Mouse (Mus musculus) cerebellum, postnatal 10 days (tissue): ENCODE data around the gene Rbmxl1.
"Not testable (repeated sequence)": the region's sequence is repeated elsewhere in the genome, so short reads cannot be mapped to it uniquely, and the experiment has no call there.

Experiments
- DNase-seq, 2 experiments: peaks; one replicate each; pipeline ENCODE4 v3.0.0; 2021; ENCODE audit warnings: mixed read lengths in 2 of 2

Gene Rbmxl1

GRCm38 (mm10) chr8:78508719-78509272 is at the start of gene Rbmxl1:
Gene Rbmxl1, minus strand, starts transcription at chr8:78508898.
- peak; percentile 98 to 99 for DNase-seq

GRCm38 (mm10) chr8:78556773-78557434 is 48.2 kb upstream of the Rbmxl1 start:
- DNase-seq: no peak

GRCm38 (mm10) chr8:78555817-78556216 is 47.1 kb upstream of the Rbmxl1 start:
- no peak for DNase-seq

- peak; percentile 24 to 26 for DNase-seq
These were observed 42.0 kb upstream of the Rbmxl1 start for GRCm38 (mm10) chr8:78550752-78551134.

- no peak for DNase-seq
These were observed 41.5 kb upstream of the Rbmxl1 start for GRCm38 (mm10) chr8:78549971-78550751.

- not testable (repeated sequence) for DNase-seq
These were observed 36.6 kb upstream of the Rbmxl1 start for GRCm38 (mm10) chr8:78545153-78545817.

- DNase-seq: no peak
These were observed 35.8 kb upstream of the Rbmxl1 start for GRCm38 (mm10) chr8:78544545-78544944.

GRCm38 (mm10) chr8:78543621-78544020 is 34.9 kb upstream of the Rbmxl1 start:
- DNase-seq: no peak

- not testable (repeated sequence) for DNase-seq
These were observed 34.0 kb upstream of the Rbmxl1 start for GRCm38 (mm10) chr8:78542670-78543069.

GRCm38 (mm10) chr8:78537795-78538194 is 29.1 kb upstream of the Rbmxl1 start:
- no peak for DNase-seq

GRCm38 (mm10) chr8:78536716-78537115 is 28.0 kb upstream of the Rbmxl1 start:
- no peak for DNase-seq

GRCm38 (mm10) chr8:78533981-78534380 is 25.3 kb upstream of the Rbmxl1 start:
- DNase-seq: no peak

- DNase-seq: no peak
These were observed 6.4 kb upstream of the Rbmxl1 start for GRCm38 (mm10) chr8:78515132-78515531.

- DNase-seq: no peak
These were observed 6.0 kb upstream of the Rbmxl1 start for GRCm38 (mm10) chr8:78514706-78515105.

- DNase-seq: no peak
These were observed 4.4 kb upstream of the Rbmxl1 start for GRCm38 (mm10) chr8:78513106-78513505.

- no peak for DNase-seq
These were observed 2.2 kb upstream of the Rbmxl1 start for GRCm38 (mm10) chr8:78510926-78511325.

- DNase-seq: no peak
These were observed 1.4 kb upstream of the Rbmxl1 start for GRCm38 (mm10) chr8:78510094-78510493.

- DNase-seq: peak; percentile 93 to 95
These were observed 754 bp upstream of the Rbmxl1 start, which contains the start of gene Slc10a7 for GRCm38 (mm10) chr8:78509273-78510031. Gene Slc10a7, plus strand, starts transcription at chr8:78509346.

- DNase-seq: no peak
These were observed 549 bp downstream of the Rbmxl1 start for GRCm38 (mm10) chr8:78507979-78508718.

GRCm38 (mm10) chr8:78502706-78503105 is 6.0 kb downstream of the Rbmxl1 start:
- DNase-seq: no peak

GRCm38 (mm10) chr8:78496273-78496672 is 12.4 kb downstream of the Rbmxl1 start:
- DNase-seq: not testable (repeated sequence)

- no peak for DNase-seq
These were observed 15.7 kb downstream of the Rbmxl1 start for GRCm38 (mm10) chr8:78493031-78493430.
